Mouse (Mus musculus): Measurements from ENCODE around the gene Cysrt1. TPM values are rescaled to one million over a fixed set of nuclear protein-coding genes. Genes with fewer than 3 reads are reported as not detected.
A peak's percentile ranks its signal among the peaks of the same experiment; 100 is the strongest.

Gene Cysrt1
- polyA plus RNA-seq, 1 experiment from 2014 or later = 0.24 TPM

- Histone ChIP-seq H3K9ac (ENCODE audit: low read depth, low read length) (no peak overlapping the region), H3K27ac (ENCODE audit: low read depth, low read length) (no peak overlapping the region), H3K27me3 (replicated peaks; ENCODE audit: control insufficient read depth, insufficient read depth, low read length) (0 out of 2 replicates have a peak, but pooled peaks cover 2% of the 10 kb centered on the region), H3K36me3 (ENCODE audit: control insufficient read depth, insufficient read depth, low read length) (no peaks in the 10 kb centered on the region), H3K4me2 (ENCODE audit: low read length) (no peak overlapping the region), H3K4me1 (ENCODE audit: control insufficient read depth, insufficient read depth, low read depth, low read length) (peaks cover 3% of the 10 kb centered on the region; the same call in 1 of the 2 replicates), H3K4me3 (ENCODE audit: low read length) (no peak overlapping the region), H3K9me3 (ENCODE audit: control insufficient read depth, low read length) (no peaks in the 10 kb centered on the region)
- 81% methylated on average over 4 of the region's 4 CpGs for WGBS
- no peak for ATAC-seq
Observed at GRCm38 (mm10) chr2:25233421-25233820, 8.8 kb downstream of the Cysrt1 start.

DNA sequence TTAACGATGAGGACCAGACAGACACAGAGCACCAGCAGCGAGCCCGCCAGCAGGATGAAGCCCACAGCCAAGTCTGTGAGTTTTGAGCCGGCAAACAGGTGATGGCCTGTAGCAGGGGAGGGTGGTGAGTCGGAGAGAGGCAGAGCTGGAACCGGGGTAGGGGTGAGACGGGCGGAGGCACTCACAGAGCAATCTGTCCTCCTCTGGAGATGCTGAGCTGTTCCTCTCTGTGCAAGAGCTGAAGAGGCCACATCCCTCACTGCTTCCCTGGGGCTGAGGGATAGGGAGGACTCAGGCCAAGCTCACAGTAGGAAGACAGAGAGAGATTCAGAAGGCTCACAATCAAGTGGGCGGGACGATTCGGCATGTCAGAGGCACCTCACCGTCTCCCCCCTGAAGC is 11.2 kb downstream of the Cysrt1 start:
- Histone ChIP-seq H3K4me2 (ENCODE audit: low read length) (no peak overlapping the region), H3K9me3 (ENCODE audit: control insufficient read depth, low read length) (no peaks in the 10 kb centered on the region), H3K27ac (ENCODE audit: low read depth, low read length) (no peak overlapping the region), H3K9ac (ENCODE audit: low read depth, low read length) (no peak overlapping the region), H3K4me3 (ENCODE audit: low read length) (no peak overlapping the region), H3K27me3 (replicated peaks; ENCODE audit: control insufficient read depth, insufficient read depth, low read length) (0 out of 2 replicates have a peak, but pooled peaks cover 2% of the 10 kb centered on the region), H3K4me1 (ENCODE audit: control insufficient read depth, insufficient read depth, low read depth, low read length) (peaks cover 3% of the 10 kb centered on the region; the same call in 1 of the 2 replicates), H3K36me3 (ENCODE audit: control insufficient read depth, insufficient read depth, low read length) (no peaks in the 10 kb centered on the region)
- 51% methylated on average over 12 of the region's 12 CpGs for WGBS
- ATAC-seq = no peak

DNA sequence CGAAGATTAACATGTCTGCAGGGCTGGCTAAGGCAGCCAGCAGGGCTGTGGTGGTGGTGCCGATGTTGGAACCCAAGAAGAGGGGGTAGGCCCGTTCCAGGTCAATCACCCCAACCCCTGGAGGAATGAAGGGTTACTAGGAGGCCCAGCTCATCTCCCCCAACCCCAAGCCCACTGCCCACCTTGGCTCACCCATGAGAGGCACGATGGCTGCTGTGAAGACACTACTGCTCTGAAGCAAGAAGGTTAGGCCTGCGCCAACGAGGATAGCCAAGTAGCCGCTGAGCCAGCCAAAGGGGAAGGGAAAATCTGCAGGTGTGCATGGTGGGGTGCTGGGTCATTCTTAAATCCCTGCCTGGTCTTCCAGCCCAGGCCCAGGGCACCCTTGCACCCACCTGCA is 11.7 kb downstream of the Cysrt1 start:
- Histone ChIP-seq H3K4me2 (ENCODE audit: low read length) (no peak overlapping the region), H3K27me3 (replicated peaks; ENCODE audit: control insufficient read depth, insufficient read depth, low read length) (0 out of 2 replicates have a peak, but pooled peaks cover 2% of the 10 kb centered on the region), H3K4me1 (ENCODE audit: control insufficient read depth, insufficient read depth, low read depth, low read length) (peaks cover 5% of the 10 kb centered on the region), H3K4me3 (ENCODE audit: low read length) (no peak overlapping the region), H3K9me3 (ENCODE audit: control insufficient read depth, low read length) (no peaks in the 10 kb centered on the region), H3K9ac (ENCODE audit: low read depth, low read length) (no peak overlapping the region), H3K36me3 (ENCODE audit: control insufficient read depth, insufficient read depth, low read length) (no peaks in the 10 kb centered on the region), H3K27ac (ENCODE audit: low read depth, low read length) (no peak overlapping the region)
- no peak for ATAC-seq
- 90% methylated on average over 7 of the region's 7 CpGs for WGBS

GRCm38 (mm10) chr2:25229582-25229981 is 12.7 kb downstream of the Cysrt1 start:
- 80% methylated on average over 5 of the region's 5 CpGs for WGBS
- H3K4me1 ChIP-seq (ENCODE audit: control insufficient read depth, insufficient read depth, low read depth, low read length) = peaks cover 7% of the 10 kb centered on the region
- 0 out of 2 replicates have a peak, but pooled peaks cover 2% of the 10 kb centered on the region for H3K27me3 ChIP-seq (replicated peaks; ENCODE audit: control insufficient read depth, insufficient read depth, low read length)
- ATAC-seq = no peak
- H3K9me3 ChIP-seq (ENCODE audit: control insufficient read depth, low read length) = no peaks in the 10 kb centered on the region
- H3K4me3 ChIP-seq (ENCODE audit: low read length) = no peak overlapping the region
- no peak overlapping the region for H3K27ac ChIP-seq (ENCODE audit: low read depth, low read length)
- H3K9ac ChIP-seq (ENCODE audit: low read depth, low read length) = no peak overlapping the region
- H3K4me2 ChIP-seq (ENCODE audit: low read length) = no peak overlapping the region
- H3K36me3 ChIP-seq (ENCODE audit: control insufficient read depth, insufficient read depth, low read length) = no peaks in the 10 kb centered on the region

DNA sequence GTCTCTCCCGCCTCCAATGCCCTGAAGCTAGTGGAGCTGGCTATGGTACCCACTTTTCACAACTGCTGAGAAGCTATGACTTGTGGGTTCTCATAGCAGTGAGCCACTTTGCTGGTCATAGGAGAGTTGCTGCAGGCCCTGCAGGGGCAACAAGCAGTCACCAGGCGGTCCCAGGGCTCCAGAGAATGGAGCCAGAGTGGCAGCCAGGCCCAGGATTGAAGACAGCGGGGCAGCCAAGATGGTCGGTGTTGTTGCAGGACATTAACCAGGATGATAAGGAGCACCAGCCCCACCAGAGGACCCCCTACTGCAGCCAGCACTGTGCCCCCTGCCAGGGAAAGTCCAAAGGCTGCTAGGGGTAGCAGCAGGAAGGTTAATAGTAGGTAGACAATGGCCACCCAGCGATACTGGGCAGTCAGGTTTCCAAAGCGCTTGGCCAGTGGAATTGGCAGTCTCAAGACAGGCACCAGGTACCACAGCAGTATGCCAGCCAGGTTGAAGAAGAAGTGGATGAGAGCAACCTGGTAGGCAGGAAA is 13.2 kb downstream of the Cysrt1 start:
- no peak for ATAC-seq
- Histone ChIP-seq H3K36me3 (ENCODE audit: control insufficient read depth, insufficient read depth, low read length) (no peaks in the 10 kb centered on the region), H3K4me1 (ENCODE audit: control insufficient read depth, insufficient read depth, low read depth, low read length) (peaks cover 7% of the 10 kb centered on the region), H3K9ac (ENCODE audit: low read depth, low read length) (peak overlapping the region; percentile 25; the same call in 1 of the 2 replicates), H3K4me2 (ENCODE audit: low read length) (no peak overlapping the region), H3K27me3 (replicated peaks; ENCODE audit: control insufficient read depth, insufficient read depth, low read length) (0 out of 2 replicates have a peak, but pooled peaks cover 2% of the 10 kb centered on the region), H3K27ac (ENCODE audit: low read depth, low read length) (no peak overlapping the region), H3K4me3 (ENCODE audit: low read length) (no peak overlapping the region), H3K9me3 (ENCODE audit: control insufficient read depth, low read length) (no peaks in the 10 kb centered on the region)
- WGBS = 68% methylated on average over 6 of the region's 6 CpGs

GRCm38 (mm10) chr2:25228431-25228889 is 13.8 kb downstream of the Cysrt1 start:
- H3K27me3 ChIP-seq (replicated peaks; ENCODE audit: control insufficient read depth, insufficient read depth, low read length) = 0 out of 2 replicates have a peak, but pooled peaks cover 2% of the 10 kb centered on the region
- H3K4me1 ChIP-seq (ENCODE audit: control insufficient read depth, insufficient read depth, low read depth, low read length) = peaks cover 10% of the 10 kb centered on the region
- no peak for ATAC-seq
- no peaks in the 10 kb centered on the region for H3K9me3 ChIP-seq (ENCODE audit: control insufficient read depth, low read length)
- H3K9ac ChIP-seq (ENCODE audit: low read depth, low read length) = no peak overlapping the region
- H3K4me2 ChIP-seq (ENCODE audit: low read length) = peak overlapping the region; percentile 54
- 0% methylated on average over 7 of the region's 7 CpGs for WGBS
- H3K27ac ChIP-seq (ENCODE audit: low read depth, low read length) = peak overlapping the region; percentile 74
- peak overlapping the region; percentile 27 for H3K4me3 ChIP-seq (ENCODE audit: low read length)
- no peaks in the 10 kb centered on the region for H3K36me3 ChIP-seq (ENCODE audit: control insufficient read depth, insufficient read depth, low read length)

- Histone ChIP-seq H3K4me2 (ENCODE audit: low read length) (no peak overlapping the region), H3K4me1 (ENCODE audit: control insufficient read depth, insufficient read depth, low read depth, low read length) (peaks cover 14% of the 10 kb centered on the region), H3K27me3 (replicated peaks; ENCODE audit: control insufficient read depth, insufficient read depth, low read length) (no peaks in the 10 kb centered on the region), H3K27ac (ENCODE audit: low read depth, low read length) (no peak overlapping the region), H3K36me3 (ENCODE audit: control insufficient read depth, insufficient read depth, low read length) (no peaks in the 10 kb centered on the region), H3K9me3 (ENCODE audit: control insufficient read depth, low read length) (no peaks in the 10 kb centered on the region), H3K4me3 (ENCODE audit: low read length) (no peak overlapping the region), H3K9ac (ENCODE audit: low read depth, low read length) (no peak overlapping the region)
- WGBS = 89% methylated on average over 4 of the region's 4 CpGs
- no peak for ATAC-seq
Observed at GRCm38 (mm10) chr2:25227406-25227805, 14.8 kb downstream of the Cysrt1 start.

DNA sequence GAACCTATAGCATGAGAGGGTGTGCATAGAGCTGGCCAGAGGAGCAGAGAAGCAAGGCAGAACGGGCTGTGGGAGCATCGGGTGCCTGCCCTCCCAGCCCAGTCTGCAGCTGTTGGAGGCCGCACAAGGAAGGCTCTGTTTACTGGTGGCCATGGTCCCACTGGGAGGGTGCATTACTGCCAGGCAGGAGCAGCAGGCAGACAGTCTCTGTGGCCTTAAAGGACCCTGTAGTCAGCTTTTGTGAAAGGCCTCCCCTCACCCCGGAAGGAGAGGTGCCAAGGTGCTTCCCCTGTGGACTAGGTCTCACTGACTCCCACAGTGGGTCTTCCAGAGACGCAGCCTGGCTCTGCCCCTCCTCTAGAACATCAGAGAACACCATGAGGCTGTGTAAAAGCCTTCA is 15.4 kb downstream of the Cysrt1 start:
- no peaks in the 10 kb centered on the region for H3K27me3 ChIP-seq (replicated peaks; ENCODE audit: control insufficient read depth, insufficient read depth, low read length)
- no peak overlapping the region for H3K4me3 ChIP-seq (ENCODE audit: low read length)
- no peak overlapping the region for H3K27ac ChIP-seq (ENCODE audit: low read depth, low read length)
- no peak for ATAC-seq
- no peaks in the 10 kb centered on the region for H3K9me3 ChIP-seq (ENCODE audit: control insufficient read depth, low read length)
- no peak overlapping the region for H3K4me2 ChIP-seq (ENCODE audit: low read length)
- no peak overlapping the region for H3K9ac ChIP-seq (ENCODE audit: low read depth, low read length)
- H3K4me1 ChIP-seq (ENCODE audit: control insufficient read depth, insufficient read depth, low read depth, low read length) = peaks cover 14% of the 10 kb centered on the region
- 77% methylated on average over 5 of the region's 5 CpGs for WGBS
- H3K36me3 ChIP-seq (ENCODE audit: control insufficient read depth, insufficient read depth, low read length) = 0 out of 2 replicates have a peak, but pooled peaks cover under 1% of the 10 kb centered on the region

GRCm38 (mm10) chr2:25225811-25226379 is 16.4 kb downstream of the Cysrt1 start:
- H3K36me3 ChIP-seq (ENCODE audit: control insufficient read depth, insufficient read depth, low read length) = peaks cover 3% of the 10 kb centered on the region; the same call in 1 of the 2 replicates
- H3K4me1 ChIP-seq (ENCODE audit: control insufficient read depth, insufficient read depth, low read depth, low read length) = peaks cover 14% of the 10 kb centered on the region
- H3K4me3 ChIP-seq (ENCODE audit: low read length) = no peak overlapping the region
- no peak for ATAC-seq
- H3K27me3 ChIP-seq (replicated peaks; ENCODE audit: control insufficient read depth, insufficient read depth, low read length) = no peaks in the 10 kb centered on the region
- H3K27ac ChIP-seq (ENCODE audit: low read depth, low read length) = peak overlapping the region; percentile 98
- peak overlapping the region; percentile 56; the same call in 1 of the 2 replicates for H3K4me2 ChIP-seq (ENCODE audit: low read length)
- H3K9ac ChIP-seq (ENCODE audit: low read depth, low read length) = no peak overlapping the region
- WGBS = 74% methylated on average over 8 of the region's 8 CpGs
- no peaks in the 10 kb centered on the region for H3K9me3 ChIP-seq (ENCODE audit: control insufficient read depth, low read length)
